Mouse (Mus musculus) mouse embryonic stem cell (cell line): ENCODE measurements at regions not wholly inside any gene's neighbourhood (a gene's known extent, or its start where the extent isn't known, plus 50 kb on each side); places are given as distances from the start of the nearest gene placed in this dataset.

Experiments used
- in situ Hi-C, 2 experiments: fragments of 300-500 bp; cut with MboI; formaldehyde crosslinking; loops; 1 replicate in 1 of 2; 3 replicates in 1 of 2; pipeline ENCODE4 v1.14.3; 2019 to 2020; ENCODE audit warnings: low sequenced_read_pairs in 2 of 2, low pct_unique_long_range_greater_than_20kb in 1 of 2, mixed read lengths in 1 of 2; ENCODE audit not compliant: unreplicated experiment in 1 of 2

DNA sequence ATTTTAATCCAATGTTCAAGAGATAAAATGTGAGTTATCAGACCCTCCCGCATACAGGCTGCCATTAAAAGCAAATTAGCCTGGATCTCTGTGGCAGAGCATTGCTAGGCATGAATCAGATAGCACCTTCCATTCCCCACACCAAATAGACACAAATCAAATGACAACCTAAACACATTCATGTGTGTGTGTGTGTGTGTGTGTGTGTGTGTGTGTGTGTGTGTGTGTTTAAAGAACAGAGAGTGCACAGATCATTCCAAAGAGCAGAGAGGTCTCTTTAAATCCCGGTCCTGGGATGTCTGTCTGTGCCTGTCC is 226.5 kb upstream of the Arrdc4 start:
- in situ Hi-C loops = no loop called here

DNA sequence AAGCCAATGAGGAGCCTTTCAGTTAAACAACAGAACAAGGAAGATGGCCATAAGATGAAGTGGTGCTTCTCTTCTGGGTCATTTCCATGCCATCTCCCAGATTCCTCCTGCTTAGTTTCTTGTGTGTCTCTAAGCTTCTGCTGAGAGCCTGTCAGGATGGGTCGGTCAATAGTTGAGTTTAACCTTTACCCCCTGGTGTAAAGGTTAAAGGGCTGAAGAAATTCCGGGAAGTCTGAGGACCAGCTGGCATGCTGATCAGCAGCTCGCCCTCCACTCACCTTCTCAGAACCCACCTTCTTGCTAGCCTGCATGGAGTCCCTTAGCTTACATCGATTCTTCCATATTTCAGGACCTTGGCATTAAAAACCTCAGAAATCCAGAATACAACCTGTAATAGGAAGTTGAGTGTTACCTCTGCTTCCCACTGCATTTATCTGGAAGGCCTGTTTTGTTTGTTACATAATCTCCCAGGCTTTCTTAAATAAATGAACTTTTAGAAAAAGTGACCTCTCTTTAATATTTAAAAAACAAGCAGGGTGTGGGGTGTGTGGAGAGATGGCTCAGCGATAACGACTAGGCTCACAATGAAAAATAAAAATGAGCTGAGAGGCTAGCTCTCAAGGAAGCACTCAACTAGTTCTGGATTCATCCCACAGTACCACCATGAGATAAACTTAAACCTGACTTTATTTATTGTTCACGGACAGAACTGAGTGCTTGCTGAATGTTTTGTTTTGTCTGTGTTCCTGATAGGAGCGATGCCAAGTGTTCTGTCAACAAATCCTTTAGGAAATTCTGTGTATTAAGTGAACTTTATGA is 225.9 kb upstream of the Arrdc4 start:
- in situ Hi-C loops = no loop called here

DNA sequence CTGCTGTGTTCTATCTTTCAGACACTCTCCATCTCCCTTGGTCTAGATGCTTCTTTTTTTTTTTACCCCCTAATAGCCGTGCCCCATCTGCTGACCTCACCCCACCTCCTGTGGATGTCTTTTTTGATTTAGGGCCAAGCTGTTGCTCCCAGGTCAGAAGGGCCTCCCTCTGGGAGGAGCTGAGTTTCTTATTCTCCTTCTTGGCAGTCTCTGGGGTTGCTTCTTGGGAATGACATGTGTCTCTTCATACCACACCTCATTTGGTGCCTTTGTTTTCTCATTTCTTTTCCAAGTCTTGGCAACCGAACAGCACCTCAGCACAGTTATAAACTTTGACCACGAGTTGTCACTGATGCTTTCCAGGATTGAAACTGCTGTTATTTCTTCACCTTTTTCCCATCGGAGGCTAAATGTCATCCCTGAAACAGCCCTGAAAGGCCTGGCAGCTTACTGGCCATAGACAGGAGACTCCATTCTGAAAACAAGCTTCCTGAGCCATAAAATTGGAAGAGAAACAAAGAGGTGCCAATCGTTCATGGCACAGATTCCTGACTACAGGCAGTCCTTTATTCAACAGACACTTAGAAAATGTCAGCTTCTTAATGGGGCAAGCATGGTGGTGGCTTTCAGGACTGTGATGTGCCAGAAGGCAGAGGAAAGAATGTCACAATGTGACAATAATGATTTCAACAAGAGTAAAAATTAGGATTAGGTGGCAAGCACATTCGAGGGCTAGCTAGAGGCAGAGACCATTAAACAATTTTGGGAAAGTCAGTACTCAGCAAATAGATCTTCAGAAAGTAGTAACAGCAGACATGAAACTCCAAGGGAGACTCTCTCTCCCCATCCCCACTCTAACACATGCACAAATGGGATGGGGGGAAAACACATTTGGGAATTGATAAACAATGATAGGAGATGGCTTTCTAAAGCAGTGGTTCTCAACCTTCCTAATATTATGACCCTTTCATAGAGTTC is 197.1 kb upstream of the Arrdc4 start:
- in situ Hi-C loops = no loop called here

DNA sequence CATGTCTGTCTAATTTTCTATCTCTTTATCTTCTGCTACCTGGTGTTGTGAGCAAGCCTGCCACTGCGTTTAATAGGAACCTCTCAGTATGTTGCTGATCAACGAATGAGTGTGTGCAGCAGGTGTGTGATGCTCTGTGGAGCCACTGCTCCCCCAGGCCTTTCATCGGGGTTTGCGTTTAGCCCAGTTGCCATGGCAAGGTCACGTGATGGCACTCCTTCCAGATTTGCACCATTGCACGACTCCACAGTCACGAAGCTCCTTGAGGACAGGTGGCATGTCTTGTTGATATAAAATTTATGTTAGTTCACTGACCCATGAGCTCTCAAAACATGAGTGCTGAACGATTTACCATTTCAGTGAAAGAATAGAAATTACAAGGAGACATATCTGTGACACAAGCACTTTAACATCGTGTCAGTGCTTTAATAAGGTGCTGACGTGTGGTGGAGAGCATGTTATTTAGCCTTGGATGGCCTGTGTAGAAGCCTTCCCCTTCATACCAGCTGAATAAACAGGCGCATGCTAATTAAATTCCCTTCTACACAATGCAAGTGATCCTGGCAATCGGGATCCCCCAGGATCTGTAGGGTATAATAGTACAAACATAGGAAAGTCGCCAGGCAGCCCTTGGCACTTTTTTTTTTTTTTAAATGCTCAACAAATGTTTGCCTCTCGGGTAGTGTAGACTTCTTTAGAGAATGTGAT is 181.7 kb upstream of the Arrdc4 start:
- in situ Hi-C loops = no loop called here

DNA sequence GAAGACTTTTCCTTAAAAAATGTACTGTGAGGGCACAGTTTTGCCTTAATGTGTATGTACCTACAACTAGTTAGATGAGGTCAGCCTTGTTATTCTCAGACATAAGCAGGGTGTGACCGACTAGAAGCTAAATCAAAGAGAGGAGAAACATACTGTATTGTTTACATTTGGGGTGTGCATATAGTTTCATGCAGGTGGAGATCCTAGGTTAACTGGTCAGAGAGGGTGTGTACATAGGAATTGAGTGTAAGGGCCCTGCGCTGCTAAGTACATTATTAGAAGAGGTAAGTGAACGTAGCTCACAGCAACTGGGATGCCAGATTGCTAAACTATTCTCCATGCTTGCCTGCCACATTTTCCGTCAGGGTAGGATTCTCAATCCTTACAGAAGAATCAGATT is 180.6 kb upstream of the Arrdc4 start:
- in situ Hi-C loops = no loop called here

DNA sequence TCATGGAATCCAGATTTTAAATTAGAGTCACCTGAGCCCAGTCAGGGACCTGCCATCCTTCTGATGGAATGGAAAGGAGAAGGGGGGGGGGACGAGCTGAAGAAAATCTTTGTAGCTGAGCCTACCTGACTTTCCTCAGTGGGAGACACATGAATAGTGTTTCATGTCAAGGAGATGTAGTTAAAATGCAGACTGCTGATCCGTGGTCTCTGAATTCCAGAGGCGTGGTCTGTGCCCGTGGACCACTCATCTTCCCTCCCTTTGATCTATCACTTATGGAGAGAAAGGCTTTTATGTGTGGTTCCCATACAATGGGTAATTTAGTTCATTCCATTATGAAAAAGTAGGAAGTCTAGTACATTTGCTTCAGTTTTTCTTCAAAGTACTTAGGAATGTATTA is 176.6 kb upstream of the Arrdc4 start:
- in situ Hi-C loops = no loop called here

DNA sequence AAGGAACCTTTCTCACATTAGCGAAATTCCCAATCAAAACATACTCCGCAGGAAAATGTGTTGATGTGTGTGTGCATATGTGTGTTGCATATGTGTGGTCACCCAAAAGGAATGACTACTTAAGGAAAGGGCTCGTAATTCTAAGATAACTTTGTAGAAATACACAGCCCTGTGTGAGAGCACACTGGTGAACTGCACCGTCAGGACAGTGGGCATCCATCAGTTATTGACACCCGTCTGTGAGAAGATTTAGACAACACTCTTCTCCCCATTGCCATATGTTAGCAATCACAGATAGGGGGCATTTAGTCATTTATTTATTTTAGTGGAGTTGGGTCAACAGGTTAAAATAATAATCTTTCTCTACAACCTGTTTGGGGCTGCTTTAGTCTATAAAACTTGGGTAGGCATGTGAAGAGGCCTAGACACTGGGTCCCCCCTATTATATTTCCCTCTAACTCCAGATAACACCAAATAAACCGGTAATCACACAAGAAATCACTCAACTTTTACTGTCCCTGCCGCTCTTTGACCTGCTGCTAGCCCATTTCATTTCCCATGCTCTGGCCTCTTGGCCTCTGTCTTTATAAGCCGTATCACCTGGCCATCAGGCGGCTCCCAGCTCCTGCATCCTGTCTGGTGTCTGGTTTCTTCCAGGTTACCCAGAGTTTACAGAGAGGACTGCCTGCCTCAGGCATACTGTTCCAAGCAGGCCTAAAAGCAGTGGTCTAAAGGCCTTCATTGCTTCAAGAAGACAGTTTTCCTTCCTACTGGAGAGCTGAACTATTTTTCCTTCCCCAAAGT is 169.8 kb upstream of the Arrdc4 start:
- in situ Hi-C loops = no loop called here

DNA sequence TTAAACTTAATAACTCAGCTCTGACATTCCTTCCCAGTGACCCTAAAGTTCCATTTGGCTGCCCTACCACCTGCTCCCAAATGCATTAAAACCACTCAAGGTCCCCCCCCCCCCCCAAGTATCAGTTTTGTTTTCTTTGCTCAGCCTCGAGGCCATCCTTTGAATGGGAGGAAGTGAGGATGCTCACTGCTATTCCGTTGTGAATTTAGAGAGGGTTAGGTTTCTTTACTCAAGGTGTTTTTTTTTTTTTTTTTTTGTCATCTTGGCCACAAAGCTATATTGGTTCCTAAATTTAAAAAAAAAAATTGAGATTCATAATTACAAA is 168.8 kb upstream of the Arrdc4 start:
- in situ Hi-C loops = no loop called here

DNA sequence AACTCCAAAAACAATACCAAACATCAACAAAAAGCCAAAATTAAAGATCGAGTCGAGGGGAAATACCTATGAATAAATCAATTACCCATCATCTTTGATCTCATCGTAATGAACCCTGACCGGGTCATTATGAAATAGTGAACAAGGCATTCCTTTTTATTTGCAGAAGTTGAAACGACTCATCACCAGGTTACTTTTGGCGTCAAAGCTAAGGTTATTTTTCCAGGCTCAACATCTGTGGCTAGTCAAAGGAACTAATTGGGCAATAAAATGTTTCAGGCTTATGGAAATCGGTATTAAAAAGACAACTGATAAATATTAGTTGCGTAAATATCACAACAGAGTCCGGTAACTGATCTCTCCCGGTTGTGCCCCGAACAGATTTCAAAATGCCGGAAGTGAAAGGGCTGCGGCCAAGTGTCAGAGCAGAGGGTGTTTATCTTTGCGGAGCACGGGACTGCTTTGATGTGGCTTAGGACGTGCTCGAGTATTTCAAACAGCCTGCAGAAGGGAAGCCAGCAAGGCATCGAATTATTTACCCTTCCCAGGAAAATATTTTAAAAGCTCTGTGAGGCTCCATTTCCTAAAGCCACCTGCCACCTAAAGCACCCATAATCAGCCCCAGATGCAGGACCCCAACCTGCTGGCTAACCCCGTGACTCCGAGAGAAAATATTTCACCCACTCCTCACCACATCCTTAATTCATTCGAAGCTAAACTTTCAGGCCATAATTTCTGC is 168.3 kb upstream of the Arrdc4 start:
- in situ Hi-C loops = no loop called here

DNA sequence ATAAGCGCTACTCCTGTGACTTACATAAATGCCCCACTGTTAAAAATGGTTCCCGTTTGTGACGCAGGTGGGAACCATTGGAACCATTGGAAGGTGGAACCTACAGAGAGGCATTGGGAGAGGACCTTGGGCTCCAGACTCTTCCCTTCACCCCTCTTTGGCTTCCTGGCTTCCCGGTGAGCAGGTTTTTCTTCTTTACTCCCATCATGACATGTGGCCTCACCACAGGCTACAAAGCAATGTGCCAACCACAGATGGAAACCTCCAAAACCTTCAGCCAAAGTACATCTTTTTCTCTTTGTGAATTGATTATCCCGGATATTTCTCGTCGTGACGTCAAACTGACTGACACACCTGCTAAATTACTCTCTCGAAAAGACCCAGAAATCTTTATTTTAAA is 166.9 kb upstream of the Arrdc4 start:
- in situ Hi-C loops = no loop called here

DNA sequence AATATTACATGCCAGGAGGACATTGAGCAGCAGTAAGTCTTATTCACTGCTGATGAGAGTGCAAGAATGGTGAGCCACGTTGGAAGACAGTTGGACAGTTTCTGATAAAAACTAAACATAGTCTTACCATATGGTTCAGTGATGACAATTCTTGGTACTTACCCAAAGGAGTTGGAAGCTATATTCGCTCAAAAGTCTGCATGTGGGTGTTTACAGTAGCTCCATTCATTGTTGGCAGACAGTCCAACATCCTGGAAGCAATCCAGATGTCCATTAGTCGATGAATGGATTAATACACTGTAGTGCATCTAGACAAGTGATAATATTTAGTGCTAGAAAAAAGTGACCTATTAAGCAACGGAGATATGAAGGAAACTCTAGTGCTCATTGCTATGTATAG is 165.3 kb upstream of the Arrdc4 start:
- in situ Hi-C loops = no loop called here

DNA sequence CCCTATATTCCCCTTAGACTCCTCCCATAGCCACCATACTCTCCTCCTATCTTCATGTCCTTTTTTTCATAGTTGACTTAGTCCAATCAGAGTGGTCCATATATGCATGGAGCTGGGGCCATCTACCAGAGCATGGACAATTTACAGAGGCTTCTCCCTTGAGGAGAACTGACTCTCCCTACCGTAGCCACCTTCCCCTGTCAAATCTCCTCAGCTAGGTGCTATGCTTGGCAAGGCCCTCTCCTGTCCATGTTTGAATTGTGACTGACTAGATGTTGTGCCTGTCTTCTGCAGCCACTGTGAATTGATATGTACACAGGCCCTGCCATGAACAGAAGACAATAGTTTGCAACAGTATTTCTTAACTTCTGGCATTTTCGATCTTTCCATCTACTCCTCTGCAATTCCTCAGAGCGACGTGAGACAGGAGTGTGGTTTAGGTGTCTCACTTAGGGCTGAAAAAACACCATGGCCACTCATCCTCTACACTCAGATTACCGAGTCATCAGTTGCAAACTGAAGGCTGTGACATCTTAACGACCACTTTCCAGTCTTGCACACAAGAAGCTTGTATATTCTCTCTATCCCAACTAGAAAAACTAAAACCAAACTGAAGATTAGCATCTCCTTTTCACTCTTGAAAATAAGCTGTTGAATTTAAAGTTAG is 163.1 kb upstream of the Arrdc4 start:
- in situ Hi-C loops = no loop called here

DNA sequence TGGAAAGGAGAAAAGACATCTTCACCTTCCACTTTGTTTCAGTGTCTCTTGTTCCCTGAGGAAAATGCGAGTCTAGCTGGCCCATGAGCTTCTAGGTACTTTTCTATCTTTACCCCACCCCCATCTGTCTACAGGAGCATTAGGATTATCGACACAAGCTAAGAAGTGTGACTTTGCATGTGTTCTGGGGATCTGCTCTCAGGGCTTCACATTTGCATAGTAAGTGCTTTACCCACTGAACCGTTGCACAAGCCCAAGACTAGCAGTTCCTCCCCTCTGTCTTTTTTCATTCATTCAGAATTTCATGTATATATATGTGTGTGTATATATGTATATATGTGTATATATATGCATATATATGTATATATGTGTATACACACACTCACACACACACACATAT is 162.5 kb upstream of the Arrdc4 start:
- in situ Hi-C loops = no loop called here

DNA sequence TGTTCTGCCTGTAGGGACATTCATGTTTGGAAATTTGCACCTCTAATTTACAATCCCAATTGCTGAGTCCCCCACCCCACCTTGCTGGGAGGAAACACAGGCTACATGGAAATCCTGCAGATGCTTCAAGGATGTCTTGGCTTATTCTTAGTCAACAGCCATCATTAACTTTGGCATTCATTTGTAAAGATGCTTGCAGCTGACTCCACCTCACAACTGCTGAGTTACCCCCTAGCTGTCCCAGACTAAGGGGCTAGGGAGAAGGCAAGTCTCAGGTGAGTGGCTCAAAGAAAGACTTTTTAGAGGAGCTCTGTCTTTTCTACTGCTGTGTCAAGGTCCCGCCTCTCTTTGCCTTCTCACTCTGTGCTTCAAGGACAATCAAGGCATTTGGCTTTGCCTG is 160.7 kb upstream of the Arrdc4 start:
- in situ Hi-C loops = no loop called here

DNA sequence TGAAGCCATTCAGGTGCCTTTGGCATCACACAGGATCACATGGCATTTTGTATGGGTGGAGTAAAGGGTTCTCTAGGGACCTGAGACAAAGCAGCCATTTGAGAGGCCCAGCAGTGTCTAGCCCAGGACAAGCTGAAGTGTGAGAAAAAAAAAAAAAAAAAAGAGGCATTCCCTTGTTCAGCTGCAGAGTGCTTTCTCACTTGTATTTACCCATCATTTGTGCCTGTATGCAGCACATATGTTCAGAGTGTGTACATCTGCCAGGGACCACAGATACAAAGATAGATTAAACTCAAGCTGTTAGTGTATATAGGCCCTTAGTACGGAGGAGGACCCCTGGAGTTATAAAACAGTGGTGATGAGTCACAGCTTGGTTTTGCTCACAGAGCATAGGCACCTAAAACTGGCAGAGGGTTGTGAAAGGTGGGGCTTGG is 159.4 kb upstream of the Arrdc4 start:
- in situ Hi-C loops = no loop called here

DNA sequence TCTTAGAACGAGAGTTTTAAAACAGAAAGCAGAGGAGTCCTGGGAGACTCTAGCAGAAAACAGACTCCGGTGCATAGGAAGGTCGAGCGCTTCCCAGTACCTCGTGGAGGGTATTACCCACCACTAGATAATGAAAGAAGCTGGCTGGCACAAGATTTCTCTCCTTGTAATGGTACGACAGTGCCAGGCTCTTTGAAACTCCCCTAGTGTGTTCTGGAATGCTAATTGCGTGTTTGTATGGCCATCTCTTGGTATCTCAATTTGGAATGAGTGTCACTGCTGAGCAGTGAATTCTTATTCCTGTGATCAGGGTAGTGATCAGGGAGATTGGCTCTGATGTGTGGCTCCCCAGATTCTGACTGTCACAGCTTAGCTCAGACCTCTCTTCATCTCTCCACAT is 158.8 kb upstream of the Arrdc4 start:
- in situ Hi-C loops = no loop called here

DNA sequence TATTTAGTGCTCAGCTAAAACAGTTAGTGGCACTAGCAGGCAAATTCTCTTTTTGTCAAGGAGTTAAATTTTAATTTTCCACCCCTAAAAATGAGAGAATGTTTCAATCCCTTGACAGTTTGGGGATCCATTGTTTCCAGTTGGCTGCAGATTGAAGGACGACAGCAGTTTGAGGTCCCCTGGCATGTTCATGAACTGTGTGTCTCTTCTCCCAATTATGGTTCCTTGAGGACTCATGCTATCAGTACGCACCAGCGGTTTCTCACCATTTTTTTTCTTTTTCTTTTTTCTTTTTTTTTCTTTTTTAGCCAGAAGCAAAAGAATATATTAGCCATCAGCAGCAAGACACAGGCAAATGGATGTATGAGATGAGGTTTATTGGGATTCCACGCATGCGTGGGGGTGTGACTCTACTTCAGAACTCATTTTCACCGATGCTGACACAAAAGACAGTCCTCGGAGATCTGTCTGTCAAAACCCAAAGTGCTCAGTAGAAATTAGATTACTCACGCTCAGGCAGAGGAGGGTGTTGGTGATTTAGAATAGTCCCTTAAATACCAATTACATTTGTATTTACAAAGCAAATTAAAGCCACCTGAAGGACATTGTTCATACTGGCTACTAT is 157.8 kb upstream of the Arrdc4 start:
- in situ Hi-C loops = no loop called here
